Mouse (Mus musculus): ENCODE measurements at regions not wholly inside any gene's neighbourhood (a gene's known extent, or its start where the extent isn't known, plus 50 kb on each side); places are given as distances from the start of the nearest gene placed in this dataset.

DNA sequence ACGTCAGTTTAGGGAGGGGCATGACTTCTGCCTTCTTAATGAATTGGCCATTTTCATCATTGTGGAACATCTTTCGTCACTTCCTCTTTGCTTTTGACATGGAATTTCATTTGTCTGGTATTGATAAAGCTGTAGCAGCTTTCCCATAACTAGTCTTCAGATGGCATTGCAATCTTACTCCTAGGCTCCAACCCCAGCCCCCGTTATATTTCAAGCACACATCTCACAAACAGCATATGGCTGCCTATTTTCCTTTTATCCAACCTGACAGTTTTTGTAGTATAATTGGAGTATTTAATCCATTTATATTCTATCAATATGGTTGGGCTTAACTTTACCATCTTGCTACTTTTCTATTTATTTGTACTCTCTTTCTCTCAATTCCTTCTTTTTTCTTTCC is 114.5 kb upstream of the Map1b start:
- no peak for DNase-seq (ENCODE audit: low read depth)

DNA sequence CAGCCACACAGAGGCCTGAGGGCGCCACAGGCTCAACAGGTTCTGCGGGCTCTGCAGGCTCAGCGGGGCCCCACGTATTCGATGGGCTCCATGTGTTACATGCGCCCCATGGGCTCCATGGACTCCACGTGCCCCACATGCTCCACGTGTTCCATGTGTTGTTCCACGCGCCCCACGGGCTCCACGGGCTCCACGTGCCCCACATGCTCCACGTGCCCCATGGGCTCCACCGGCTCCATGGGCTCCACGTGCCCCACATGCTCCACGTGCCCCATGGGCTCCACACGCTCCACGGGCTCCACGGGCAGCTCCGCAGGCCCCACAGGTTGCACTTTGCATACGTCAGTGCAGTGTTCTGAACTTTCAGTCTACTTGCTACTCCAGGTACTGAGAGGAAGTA is 114.0 kb upstream of the Map1b start:
- no peak for DNase-seq (ENCODE audit: low read depth)

DNA sequence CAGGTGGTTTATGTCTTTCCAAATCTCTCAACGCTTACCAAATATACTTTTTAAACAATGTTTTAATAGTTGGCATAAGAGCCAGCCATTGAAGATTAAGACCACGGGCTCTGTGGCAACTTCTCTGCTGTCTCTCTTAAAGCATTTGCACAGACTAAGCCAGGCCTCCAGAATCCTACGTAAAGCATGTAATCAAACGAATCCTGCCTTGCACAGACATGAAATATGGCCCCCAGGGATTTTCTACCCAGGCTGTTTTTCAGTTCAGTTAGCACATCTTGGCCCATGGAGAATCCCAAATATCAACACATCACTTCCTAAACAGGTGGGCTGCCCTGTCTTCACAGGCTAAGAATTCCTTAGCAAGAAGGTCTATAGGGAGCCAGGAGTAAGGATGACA is 108.9 kb upstream of the Map1b start:
- no peak for DNase-seq (ENCODE audit: low read depth)

- no peak for DNase-seq (ENCODE audit: low read depth)
Measured at GRCm38 (mm10) chr13:99618332-99618731, 102.0 kb upstream of the Map1b start.

DNA sequence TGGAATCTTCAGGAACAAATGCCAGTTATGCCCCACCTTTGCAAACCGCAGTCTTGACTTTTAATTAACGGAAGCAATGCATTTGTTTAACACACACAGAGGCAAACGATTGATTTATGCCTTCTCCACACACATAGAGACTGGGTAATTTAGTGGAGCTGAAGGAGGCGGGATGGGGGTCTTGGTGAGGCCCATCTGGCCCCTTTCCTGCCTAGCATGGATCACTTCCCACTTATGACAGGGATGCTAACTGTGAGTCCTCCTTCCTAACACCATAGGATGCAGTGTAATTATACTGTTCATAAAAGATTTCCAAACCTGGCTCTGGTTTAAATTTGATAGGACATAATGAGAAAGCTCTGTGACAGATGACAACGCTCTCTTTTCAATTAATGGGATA is 101.1 kb upstream of the Map1b start:
- DNase-seq (ENCODE audit: low read depth) = no peak

- no peak for DNase-seq (ENCODE audit: low read depth)
Measured at GRCm38 (mm10) chr13:99611715-99612494, 95.6 kb upstream of the Map1b start.

DNA sequence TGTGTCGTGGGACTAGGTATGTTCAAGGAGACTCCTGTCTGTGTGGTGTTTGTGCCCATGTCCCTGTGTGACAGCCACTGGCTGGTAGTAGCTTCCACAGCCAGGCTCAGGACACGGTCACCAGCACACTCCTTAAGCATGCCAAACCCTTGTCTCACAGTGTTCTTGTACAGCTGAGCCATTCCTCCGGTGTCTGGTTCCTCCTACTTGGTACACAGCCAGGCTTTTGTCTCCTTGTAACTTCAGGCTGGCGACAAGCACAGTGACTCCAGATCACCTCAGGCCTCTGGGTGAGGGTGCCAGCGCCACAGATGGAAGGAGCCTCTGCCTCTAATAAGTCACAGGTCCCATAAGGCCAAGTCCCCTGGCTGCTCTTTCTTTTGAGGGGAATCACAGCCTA is 94.2 kb upstream of the Map1b start:
- DNase-seq (ENCODE audit: low read depth) = no peak

GRCm38 (mm10) chr13:99609151-99610146 is 93.1 kb upstream of the Map1b start:
- no peak for DNase-seq (ENCODE audit: low read depth)

DNA sequence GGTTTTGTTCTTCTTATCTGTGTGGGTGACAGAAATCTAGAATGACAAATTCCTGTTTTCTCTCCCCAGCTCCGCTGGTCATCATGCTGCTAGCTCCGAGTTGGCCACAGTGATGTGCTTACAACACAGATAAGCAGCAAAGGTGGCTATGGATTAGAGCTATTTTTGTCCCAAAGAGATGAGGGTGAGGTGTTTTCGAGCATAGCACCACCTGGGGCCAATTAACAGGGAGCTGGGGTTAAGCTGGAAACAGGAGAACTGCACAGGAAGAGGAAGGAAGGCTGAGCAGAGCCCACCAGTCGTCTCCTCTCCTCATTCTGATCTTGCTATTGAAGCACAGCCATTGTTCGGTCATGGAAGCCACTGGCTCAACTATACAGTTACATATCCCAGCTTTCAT is 92.3 kb upstream of the Map1b start:
- DNase-seq (ENCODE audit: low read depth) = no peak

DNA sequence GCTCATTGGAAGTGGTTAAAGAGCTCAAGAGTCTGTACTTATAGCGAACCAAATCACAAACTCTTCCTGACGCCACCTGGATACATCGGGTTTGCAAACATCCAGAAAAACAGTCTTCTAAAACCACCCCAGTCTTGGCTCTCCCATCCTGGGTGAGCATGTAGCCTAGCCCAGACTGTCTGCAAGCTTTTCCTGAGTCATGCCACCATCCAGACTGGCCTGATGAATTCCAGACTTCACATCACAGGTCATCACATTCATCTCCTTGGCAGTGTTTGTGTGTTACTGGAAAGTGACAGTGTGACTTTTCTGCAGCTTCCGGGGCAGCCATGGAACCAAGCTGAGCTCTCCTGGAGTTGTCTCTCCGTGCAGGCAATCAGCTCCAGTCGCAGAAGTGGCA is 90.9 kb upstream of the Map1b start:
- DNase-seq (ENCODE audit: low read depth) = no peak

DNA sequence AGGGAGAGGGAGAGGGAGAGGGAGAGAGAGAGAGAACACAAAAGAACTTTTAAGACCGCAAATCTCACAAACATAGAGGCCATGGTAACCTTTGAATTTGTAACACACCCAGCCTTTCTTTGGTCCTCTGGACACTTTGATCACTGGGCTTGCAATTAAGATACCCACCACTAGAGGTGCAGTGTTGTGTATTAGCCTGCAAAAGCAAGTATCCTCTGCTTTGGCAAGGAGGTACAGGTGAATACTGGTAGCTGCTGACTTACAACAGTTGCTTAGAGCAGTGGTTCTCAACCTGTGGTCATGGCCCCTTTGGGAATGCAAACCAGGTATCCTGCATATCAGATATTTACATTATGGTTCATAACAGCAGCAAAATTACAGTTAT is 90.3 kb upstream of the Map1b start:
- DNase-seq (ENCODE audit: low read depth) = peak; percentile 4

GRCm38 (mm10) chr13:99605866-99606605 is 89.7 kb upstream of the Map1b start:
- DNase-seq (ENCODE audit: low read depth) = no peak

GRCm38 (mm10) chr13:99597891-99598290 is 81.6 kb upstream of the Map1b start:
- no peak for DNase-seq (ENCODE audit: low read depth)

GRCm38 (mm10) chr13:99593846-99594813 is 77.8 kb upstream of the Map1b start:
- DNase-seq (ENCODE audit: low read depth) = no peak

GRCm38 (mm10) chr13:99593243-99593635 is 76.9 kb upstream of the Map1b start:
- DNase-seq (ENCODE audit: low read depth) = no peak

DNA sequence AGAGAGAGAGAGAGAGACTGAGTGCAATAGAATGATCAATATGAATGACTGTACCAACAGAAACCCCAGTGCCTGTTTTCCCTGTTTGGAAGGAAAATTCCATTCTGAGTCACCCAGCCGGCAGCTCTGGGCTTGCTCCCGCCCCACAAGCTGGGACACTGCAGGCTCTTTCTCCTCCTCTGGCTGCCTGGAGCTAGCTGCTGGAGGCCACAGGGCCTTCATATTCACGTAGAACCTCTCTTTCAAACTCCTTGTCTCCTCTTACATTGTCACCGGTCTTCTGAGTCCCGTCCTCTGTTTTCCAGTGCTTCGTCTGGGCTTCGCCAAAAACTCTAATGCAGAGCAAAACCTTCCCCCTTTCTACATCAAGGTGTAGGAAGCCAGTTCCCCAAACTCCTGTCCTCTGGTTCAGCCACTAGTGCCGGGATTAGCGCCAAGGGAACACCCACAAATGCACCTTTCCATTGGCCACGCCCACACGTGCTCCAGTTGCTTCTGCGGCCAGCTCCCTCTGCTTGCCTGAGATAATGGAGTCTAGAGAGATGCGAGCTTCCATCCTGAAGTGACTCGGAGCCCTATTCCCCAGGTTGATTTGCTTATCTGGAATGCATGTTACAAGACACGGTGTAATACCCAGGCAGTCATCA is 76.4 kb upstream of the Map1b start:
- DNase-seq (ENCODE audit: low read depth) = no peak

GRCm38 (mm10) chr13:99588646-99589045 is 72.3 kb upstream of the Map1b start:
- no peak for DNase-seq (ENCODE audit: low read depth)

DNA sequence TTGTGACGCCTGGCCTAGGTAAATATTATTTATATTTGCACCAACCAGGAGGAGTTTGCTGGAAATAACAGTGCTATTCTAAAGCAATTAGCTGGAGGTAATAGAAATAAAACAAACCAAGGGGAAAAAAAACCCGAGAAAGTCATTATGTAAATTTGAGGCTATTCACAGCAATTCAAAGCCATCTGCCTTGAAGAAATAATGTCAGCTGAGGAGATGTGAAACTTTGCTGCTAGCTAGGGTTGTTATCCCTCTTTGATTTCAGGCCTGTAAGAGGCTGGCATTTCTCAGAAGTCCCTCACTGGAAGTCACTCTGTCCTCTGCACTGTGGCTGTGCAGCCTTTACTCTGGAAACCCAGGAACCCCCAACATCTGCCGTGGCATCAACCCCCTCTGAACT is 67.5 kb upstream of the Map1b start:
- DNase-seq (ENCODE audit: low read depth) = no peak

DNA sequence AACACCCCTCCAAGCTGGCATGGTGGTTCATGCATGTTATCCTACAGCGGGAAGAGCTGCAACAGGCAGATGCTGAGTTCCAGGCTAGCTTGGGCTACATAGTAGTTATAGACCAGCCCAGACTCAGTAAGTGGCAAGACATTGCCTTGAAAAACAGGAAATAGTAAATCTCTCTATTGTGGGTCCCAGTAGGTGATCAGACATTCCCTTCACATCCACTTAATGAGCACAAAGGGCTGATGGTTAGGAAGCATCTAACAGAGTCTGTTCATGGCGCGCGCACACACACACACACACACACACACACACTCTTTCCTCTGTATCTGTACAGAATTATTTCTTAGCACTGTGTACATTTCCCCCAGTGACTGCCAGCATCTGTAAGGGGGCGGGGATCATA is 64.0 kb upstream of the Map1b start:
- DNase-seq (ENCODE audit: low read depth) = no peak

DNA sequence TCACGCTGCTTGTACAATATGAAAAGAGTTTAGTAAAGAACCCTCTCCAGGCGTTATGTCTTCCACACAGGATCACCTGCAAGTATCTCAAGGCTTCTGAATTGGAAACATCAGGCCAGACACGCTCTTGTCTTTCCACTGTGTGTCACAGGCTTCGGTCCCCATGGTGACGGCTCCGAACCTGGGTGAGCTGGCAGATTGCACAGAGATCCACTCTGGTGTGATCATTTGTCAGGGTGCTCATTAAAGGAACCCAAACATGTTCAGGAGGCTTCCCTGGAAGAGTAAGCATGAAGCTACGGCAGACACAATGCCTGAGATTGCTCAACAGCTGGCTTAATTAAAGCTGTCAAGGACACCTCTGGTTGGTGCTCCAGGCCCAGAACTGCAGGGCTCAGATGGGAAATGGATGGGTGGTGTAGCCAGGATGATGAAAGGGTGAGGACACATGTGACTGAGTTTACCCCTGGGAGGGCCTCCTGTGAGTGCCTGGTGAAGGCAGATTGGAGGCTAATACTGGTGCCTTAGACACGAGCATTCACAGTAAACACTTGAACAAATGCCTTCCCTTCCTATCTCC is 63.3 kb upstream of the Map1b start:
- no peak for DNase-seq (ENCODE audit: low read depth)

Measured in c-Kit-positive CD71-negative TER-119-negative erythroid progenitor cells, embryonic 14.5 days (primary cell).